Mouse (Mus musculus) B cell, adult (primary cell): ENCODE measurements around the gene Vps35l. TPM values are rescaled to one million over a fixed set of nuclear protein-coding genes. Genes with fewer than 3 reads are reported as not detected.

ENCODE experiments used
- total RNA-seq: library from RNA; stranded (reverse); gene quantifications from 4 replicates; pipeline ENCODE4 v1.2.4, GENCODE M21; 2023; ENCODE audit not compliant: inconsistent age

The Vps35l gene
- 61.9 to 65.8 TPM (median 64.6 TPM) in 4 replicates for total RNA-seq

DNA sequence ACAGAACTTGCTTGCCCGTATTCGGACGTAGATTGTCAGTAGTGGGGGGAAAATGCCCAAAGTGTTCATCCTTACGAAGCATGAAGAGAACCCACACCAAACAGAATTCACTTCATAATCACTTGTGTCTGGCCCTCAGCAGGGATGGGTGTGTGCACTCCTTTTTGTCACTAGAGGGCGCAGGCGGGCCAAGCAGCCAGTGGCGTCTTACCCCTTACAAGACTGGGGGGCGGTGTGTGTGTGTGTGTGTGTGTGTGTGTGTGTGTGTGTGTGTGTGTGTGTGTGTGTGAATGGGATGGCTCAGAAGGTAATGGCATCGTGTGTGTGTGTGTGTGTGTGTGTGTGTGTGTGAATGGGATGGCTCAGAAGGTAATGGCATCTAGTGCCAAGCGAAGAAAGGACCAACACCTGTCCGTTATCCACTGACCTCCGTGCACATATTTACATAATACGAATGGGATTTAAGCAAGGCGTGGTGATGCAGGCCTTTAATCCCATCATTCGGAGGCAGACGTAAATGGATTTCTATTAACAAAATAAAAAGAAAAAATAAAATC, at the start of gene Vps35l:
TSS of gene Vps35l (plus strand) at position 252 of the 557 bp plus-strand sequence.

DNA sequence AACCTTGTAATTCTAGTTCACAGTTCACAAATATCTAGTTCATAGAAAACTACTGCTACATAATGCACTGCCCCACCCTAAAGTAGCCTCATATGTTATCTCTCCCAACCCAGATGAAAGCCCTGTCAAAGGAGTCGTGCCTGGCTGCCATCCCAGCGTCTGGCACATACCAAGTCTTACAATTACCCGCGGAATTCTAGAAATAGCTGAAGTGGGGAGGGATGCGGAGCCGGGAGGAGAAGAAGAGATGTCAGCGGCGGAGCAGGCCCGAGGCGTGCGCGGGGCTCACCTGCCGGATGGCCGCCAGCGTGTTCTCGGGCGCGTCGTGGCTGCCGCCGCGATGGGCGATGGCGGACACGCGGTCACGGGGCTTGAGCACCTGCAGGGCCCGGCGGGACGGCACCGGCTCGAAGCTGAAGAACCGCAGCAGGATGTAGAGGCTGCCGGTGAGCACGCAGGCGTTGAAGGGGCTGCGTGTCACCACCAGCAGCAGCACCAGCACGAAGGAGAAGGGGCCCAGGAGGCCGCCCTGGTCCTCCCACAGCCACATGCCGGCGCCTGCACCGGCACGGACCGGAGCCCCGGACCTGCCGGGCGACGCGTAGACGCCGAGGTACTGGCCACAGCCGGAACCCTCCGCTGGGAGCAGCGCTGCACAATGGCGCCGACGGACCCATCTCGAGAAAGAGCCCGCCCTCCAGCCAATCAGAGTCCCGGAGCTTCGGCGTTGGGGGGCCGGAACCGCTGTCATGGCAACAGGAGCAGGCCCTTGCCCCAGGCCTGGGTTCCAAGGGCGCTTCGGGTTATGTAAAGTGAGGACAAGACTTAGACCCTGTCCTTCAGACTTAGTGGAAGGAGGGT, 34.7 kb upstream of the Vps35l start, which contains the start of gene Gde1:
TSS of gene Gde1 (minus strand) at position 678 of the 861 bp plus-strand sequence.

DNA sequence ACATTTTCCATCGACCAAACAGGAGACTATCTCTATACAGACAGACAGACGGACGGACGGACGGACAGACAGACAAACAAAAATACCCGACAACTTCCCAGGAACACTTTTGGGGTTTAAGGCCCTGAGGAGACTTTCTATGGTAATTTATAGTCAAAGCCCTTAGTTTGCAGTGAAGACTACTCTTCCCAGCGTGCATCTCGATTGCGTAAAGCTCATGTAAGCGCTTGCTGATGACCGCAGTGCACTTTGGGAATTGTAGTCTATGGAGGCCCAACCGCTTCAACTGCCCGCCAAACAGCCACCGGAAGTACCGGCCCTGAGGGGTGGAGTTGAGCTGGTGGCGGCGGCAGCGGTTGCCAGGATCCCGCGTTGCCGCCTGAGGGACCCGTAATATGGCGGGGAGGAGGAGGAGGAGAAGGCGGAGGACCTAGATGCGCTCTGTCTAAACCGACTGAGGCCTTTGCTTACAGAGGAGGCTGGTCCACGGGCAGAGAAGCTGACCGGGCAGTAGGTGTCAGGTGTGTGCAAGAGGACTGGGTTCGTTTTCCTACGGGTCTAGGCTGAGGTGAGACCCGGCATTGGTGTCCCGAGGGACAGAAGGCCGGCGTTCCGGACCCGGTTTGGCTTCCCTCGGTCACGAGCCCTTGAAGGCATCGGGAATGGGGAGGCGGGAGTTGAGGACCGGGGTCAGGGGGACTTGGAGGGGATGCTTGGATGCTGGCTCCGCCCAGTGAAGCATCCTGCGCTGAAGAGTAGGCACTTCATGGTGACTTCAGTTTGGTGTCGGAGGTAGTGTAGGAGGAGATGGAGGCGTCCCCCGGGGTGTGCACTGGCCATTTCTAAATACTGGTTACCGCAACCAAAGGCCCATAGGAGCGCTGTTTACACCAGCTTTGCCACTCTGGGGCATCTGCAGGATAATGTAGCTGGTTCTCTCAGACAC, 27.5 kb upstream of the Vps35l start, which contains the start of gene Ccp110:
TSS of gene Ccp110 (plus strand) at position 325 of the 946 bp plus-strand sequence.

DNA sequence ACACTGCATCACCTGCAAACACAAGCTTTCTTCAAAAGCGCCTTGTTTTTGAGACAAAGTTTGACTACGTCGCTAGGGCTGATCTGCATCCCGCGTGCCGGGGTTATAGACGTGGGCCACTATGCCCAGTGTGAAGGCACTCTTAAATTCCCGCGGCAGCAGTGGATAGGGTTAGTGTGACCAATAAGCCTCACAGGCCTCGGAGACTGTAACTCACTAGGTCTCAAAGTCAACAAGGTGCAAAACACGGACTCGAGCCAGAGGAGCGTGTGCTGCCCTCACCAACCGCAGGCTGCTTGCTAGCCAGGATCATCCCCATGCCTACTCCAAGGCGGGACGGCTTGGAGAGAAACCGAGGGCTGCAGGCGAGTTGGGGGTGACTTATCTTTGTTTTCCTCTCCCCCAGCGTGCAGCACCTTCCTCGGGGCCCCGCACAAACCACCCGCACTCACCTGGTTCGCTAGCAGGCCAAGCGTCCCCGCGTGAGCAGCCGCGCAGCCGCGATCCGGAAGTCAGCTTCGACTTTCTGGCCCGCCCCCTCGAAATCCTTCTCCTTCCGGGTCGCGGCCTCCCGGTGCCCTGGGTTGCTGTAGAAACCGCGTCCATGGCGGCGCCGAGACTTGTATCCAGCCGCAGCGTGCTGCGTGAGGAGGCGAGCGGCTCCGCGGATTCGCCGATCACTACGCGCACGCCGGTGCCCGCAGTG, 115.3 kb downstream of the Vps35l start, which contains the start of gene Iqck:
TSS of gene Iqck (plus strand) at position 582 of the 706 bp plus-strand sequence.

DNA sequence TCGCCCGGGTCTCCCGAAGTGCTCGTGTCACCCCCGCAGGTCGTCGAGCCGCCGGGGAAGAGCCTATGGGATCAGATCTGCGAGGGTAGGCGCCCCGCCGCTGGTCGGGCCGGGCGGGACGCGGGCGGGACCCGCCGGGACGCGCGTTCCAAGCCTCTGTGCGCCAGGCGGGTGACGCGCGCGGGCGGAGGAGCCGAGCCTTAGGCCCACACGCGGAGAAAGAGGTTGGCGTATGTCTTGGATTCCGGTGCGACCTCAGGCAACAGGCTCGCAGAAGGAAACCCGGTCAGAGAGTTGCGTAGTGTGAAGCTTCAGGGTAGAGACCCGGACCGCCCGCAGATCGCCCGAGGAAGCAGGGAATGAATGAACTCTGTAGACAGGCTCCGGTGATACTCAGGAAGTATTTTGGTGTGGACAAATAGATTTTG, 115.9 kb downstream of the Vps35l start, which contains the start of gene Knop1:
TSS of gene Knop1 (minus strand) at position 378 of the 428 bp plus-strand sequence.

Other genes with a start within 250 kb of the Vps35l start
- gene Itpripl2, start 248.3 kb upstream of the Vps35l start, total RNA-seq = 0.45 to 0.51 TPM (median 0.45 TPM) in 4 replicates
- 14.5 to 19.7 TPM (median 16.3 TPM) in 4 replicates for gene Coq7, start 206.9 kb upstream of the Vps35l start, total RNA-seq
- 0.36 to 1.0 TPM (median 0.88 TPM) in 4 replicates for gene Tmc7, start 155.5 kb upstream of the Vps35l start, total RNA-seq
- not detected in 4 replicates for gene Tmc5, start 142.9 kb upstream of the Vps35l start, total RNA-seq
- 31.1 to 39.3 TPM (median 35.3 TPM) in 4 replicates for gene Gde1, start 34.4 kb upstream of the Vps35l start, total RNA-seq
- gene Ccp110, start 27.7 kb upstream of the Vps35l start, total RNA-seq = 8.7 to 11.2 TPM (median 9.6 TPM) in 4 replicates
- 1.1 to 1.9 TPM (median 1.7 TPM) in 4 replicates for gene Iqck, start 115.5 kb downstream of the Vps35l start, total RNA-seq
- gene Knop1, start 116.0 kb downstream of the Vps35l start, total RNA-seq = 16.3 to 21.3 TPM (median 20.7 TPM) in 4 replicates